Mouse (Mus musculus): ENCODE measurements around the gene Ralgds. TPM values are rescaled to one million over a fixed set of nuclear protein-coding genes. Genes with fewer than 3 reads are reported as not detected.
A peak's percentile ranks its signal among the peaks of the same experiment; 100 is the strongest.

Gene Ralgds
- polyA plus RNA-seq, 1 experiment from 2014 or later, result 21.1 TPM

DNA sequence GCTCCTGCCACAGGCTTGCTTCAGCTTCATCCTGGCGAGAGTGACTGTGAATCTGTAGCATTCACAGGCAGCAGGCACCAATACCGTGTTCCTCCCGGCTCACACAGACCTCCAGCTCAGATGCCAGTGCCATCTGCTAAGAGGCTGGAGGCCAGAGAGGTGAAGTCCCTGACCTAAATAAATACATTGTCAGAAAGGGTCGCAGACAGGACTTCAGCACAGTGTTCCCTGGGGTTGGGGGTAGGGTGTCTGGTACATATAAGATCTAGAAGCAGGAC lies 22.3 kb downstream of the Ralgds start:
- Histone ChIP-seq H3K4me2 (peak overlapping the region; percentile 87), H3K4me1 (replicated peaks) (peaks cover 76% of the 10 kb centered on the region), H3K9me3 (replicated peaks) (no peaks in the 10 kb centered on the region), H3K36me3 (no peaks in the 10 kb centered on the region), H3K27ac (ENCODE audit: poor library complexity, severe bottlenecking) (peak overlapping the region; percentile 79), H3K27me3 (replicated peaks) (no peaks in the 10 kb centered on the region), H3K4me3 (peak overlapping the region; percentile 11; the same call in 1 of the 2 replicates), H3K9ac (peak overlapping the region; percentile 9; the same call in 1 of the 2 replicates)
- WGBS, result 46% methylated on average over 4 of the region's 4 CpGs
- ATAC-seq (ENCODE audit: insufficient number of reproducible peaks, low FRiP score), result no peak

- Histone ChIP-seq H3K9ac (peak overlapping the region; percentile 9; the same call in 1 of the 2 replicates), H3K27me3 (replicated peaks) (no peaks in the 10 kb centered on the region), H3K27ac (ENCODE audit: poor library complexity, severe bottlenecking) (peak overlapping the region; percentile 79), H3K4me3 (no peak overlapping the region), H3K4me2 (peak overlapping the region; percentile 87), H3K4me1 (replicated peaks) (peaks cover 77% of the 10 kb centered on the region), H3K36me3 (0 out of 2 replicates have a peak, but pooled peaks cover under 1% of the 10 kb centered on the region), H3K9me3 (replicated peaks) (no peaks in the 10 kb centered on the region)
- ATAC-seq (ENCODE audit: insufficient number of reproducible peaks, low FRiP score), result no peak
- WGBS, result 47% methylated on average over 7 of the region's 7 CpGs
Measured at GRCm38 (mm10) chr2:28535650-28536049, 22.7 kb downstream of the Ralgds start.

DNA sequence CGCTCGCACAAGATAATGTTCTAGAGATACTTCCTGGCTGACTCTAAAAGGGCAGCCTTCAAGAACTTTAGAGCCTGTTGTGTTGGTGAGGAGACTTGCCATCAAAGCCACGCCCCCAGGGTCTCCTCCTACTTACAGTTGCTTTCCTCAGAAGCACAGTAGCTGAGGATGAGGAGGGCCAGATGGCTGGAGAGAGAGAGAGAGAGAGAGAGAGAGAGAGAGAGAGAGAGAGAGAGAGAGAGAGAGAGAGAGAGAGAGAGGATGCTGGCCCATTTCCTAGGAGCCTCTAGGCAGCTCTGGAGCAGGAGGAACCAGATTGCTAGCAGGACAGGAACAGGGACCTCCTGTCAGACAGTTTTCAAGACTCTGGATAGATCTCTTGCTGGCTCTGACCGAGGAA lies 23.2 kb downstream of the Ralgds start:
- Histone ChIP-seq H3K9me3 (replicated peaks) (no peaks in the 10 kb centered on the region), H3K27ac (ENCODE audit: poor library complexity, severe bottlenecking) (peak overlapping the region; percentile 79; the same call in 1 of the 2 replicates), H3K9ac (no peak overlapping the region), H3K4me3 (no peak overlapping the region), H3K4me2 (peak overlapping the region; percentile 87; the same call in 1 of the 2 replicates), H3K4me1 (replicated peaks) (peaks cover 77% of the 10 kb centered on the region), H3K27me3 (replicated peaks) (no peaks in the 10 kb centered on the region), H3K36me3 (0 out of 2 replicates have a peak, but pooled peaks cover 2% of the 10 kb centered on the region)
- 53% methylated on average over 4 of the region's 4 CpGs for WGBS
- no peak for ATAC-seq (ENCODE audit: insufficient number of reproducible peaks, low FRiP score)

DNA sequence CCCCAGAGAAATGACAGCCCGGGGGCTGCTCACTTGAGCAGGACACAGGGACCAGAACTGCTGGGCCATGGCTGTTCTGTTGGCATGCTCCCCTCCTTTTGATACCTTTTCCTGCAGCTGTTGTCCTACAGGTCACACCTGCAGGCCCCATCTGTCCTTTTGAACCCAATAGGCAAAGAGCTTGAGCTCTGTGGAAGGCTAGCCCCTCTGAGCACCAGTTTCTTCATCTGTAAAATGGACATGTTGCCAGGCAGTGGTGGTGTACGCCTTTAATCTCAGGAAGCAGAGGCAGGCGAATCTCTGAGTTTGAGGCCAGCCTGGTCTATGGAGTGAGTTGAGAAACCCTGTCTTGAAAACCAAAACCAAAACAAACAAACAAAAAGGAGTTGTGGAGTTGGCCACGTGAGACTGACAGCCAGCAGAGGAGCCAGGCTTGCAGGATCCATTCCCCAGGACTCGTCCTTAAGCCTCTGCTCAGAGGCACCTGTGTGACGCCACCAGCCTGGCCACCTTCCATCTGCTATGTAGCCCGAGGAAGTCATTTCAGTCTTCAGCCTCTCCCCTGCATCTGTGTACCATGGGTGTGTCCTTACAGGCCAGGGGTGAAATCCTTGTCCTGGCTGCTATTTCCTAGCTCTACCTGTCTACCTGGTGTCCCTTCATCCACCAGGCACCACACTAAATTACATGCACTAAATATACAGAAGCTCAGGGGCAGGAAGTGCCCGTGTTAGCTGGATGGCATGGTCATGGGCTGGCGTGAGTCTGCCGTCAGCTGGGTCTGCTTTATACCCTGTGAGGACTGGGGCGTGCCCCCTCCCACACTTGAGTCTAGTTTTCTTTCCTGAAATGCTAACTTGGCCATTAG lies 24.1 kb downstream of the Ralgds start:
- ATAC-seq (ENCODE audit: insufficient number of reproducible peaks, low FRiP score), result no peak
- no peak overlapping the region for H3K27ac ChIP-seq (ENCODE audit: poor library complexity, severe bottlenecking)
- H3K9ac ChIP-seq, result no peak overlapping the region
- no peak overlapping the region for H3K4me3 ChIP-seq
- no peaks in the 10 kb centered on the region for H3K9me3 ChIP-seq (replicated peaks)
- H3K27me3 ChIP-seq (replicated peaks), result no peaks in the 10 kb centered on the region
- peaks cover 6% of the 10 kb centered on the region for H3K36me3 ChIP-seq
- WGBS, result 80% methylated on average over 11 of the region's 11 CpGs
- peaks cover 72% of the 10 kb centered on the region for H3K4me1 ChIP-seq (replicated peaks)
- H3K4me2 ChIP-seq, result no peak overlapping the region

- no peak for ATAC-seq (ENCODE audit: insufficient number of reproducible peaks, low FRiP score)
- WGBS, result 64% methylated on average over 4 of the region's 4 CpGs
- peaks cover 66% of the 10 kb centered on the region for H3K4me1 ChIP-seq (replicated peaks)
Measured at GRCm38 (mm10) chr2:28537634-28537920, 24.7 kb downstream of the Ralgds start.

GRCm38 (mm10) chr2:28537995-28538816 lies 25.3 kb downstream of the Ralgds start:
- no peak for ATAC-seq (ENCODE audit: insufficient number of reproducible peaks, low FRiP score)
- no peak overlapping the region for H3K4me2 ChIP-seq
- H3K9ac ChIP-seq, result peak overlapping the region; percentile 24; the same call in 1 of the 2 replicates
- peaks cover 61% of the 10 kb centered on the region for H3K4me1 ChIP-seq (replicated peaks)
- no peaks in the 10 kb centered on the region for H3K27me3 ChIP-seq (replicated peaks)
- H3K4me3 ChIP-seq, result no peak overlapping the region
- WGBS, result 76% methylated on average over 8 of the region's 8 CpGs
- H3K27ac ChIP-seq (ENCODE audit: poor library complexity, severe bottlenecking), result no peak overlapping the region
- no peaks in the 10 kb centered on the region for H3K9me3 ChIP-seq (replicated peaks)
- peaks cover 18% of the 10 kb centered on the region for H3K36me3 ChIP-seq

More at GRCm38 (mm10) chr2:28537634-28537920, 24.7 kb downstream of the Ralgds start:
- Histone ChIP-seq H3K4me2 (no peak overlapping the region), H3K36me3 (peaks cover 12% of the 10 kb centered on the region), H3K4me3 (no peak overlapping the region), H3K9ac (no peak overlapping the region), H3K27ac (ENCODE audit: poor library complexity, severe bottlenecking) (no peak overlapping the region), H3K27me3 (replicated peaks) (no peaks in the 10 kb centered on the region), H3K9me3 (replicated peaks) (no peaks in the 10 kb centered on the region)

GRCm38 (mm10) chr2:28538817-28539128 lies 25.8 kb downstream of the Ralgds start:
- Histone ChIP-seq H3K9ac (peak overlapping the region; percentile 24; the same call in 1 of the 2 replicates), H3K4me2 (no peak overlapping the region), H3K36me3 (peaks cover 24% of the 10 kb centered on the region), H3K9me3 (replicated peaks) (no peaks in the 10 kb centered on the region), H3K27ac (ENCODE audit: poor library complexity, severe bottlenecking) (peak overlapping the region; percentile 20; the same call in 1 of the 2 replicates), H3K4me1 (replicated peaks) (peaks cover 57% of the 10 kb centered on the region), H3K4me3 (no peak overlapping the region), H3K27me3 (replicated peaks) (no peaks in the 10 kb centered on the region)
- no peak for ATAC-seq (ENCODE audit: insufficient number of reproducible peaks, low FRiP score)
- 50% methylated on average over 1 of the region's 1 CpGs for WGBS

DNA sequence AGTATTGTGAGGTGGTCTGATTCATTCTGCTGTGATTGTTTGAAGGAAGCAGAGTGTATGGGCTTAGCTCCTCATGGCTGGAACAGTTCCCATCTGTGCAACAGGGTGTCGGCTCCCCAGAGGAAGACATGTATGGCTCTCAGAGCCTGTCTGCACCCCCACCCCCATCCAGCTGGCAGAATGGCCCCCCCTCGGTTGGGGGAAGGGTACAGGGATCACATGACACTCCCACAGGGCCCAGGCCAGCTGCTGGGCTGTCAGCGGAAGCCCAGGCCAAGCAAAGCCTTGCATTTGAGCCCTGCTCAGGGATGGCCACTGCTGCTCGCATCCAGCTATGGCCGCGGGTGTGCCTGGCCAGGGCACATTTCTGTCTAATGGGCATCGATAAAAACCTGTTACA lies 26.3 kb downstream of the Ralgds start:
- Histone ChIP-seq H3K4me2 (no peak overlapping the region), H3K4me1 (replicated peaks) (peaks cover 53% of the 10 kb centered on the region), H3K36me3 (peaks cover 28% of the 10 kb centered on the region), H3K4me3 (no peak overlapping the region), H3K27ac (ENCODE audit: poor library complexity, severe bottlenecking) (peak overlapping the region; percentile 20; the same call in 1 of the 2 replicates), H3K9ac (peak overlapping the region; percentile 24), H3K27me3 (replicated peaks) (no peaks in the 10 kb centered on the region), H3K9me3 (replicated peaks) (no peaks in the 10 kb centered on the region)
- no peak for ATAC-seq (ENCODE audit: insufficient number of reproducible peaks, low FRiP score)
- 45% methylated on average over 7 of the region's 7 CpGs for WGBS

DNA sequence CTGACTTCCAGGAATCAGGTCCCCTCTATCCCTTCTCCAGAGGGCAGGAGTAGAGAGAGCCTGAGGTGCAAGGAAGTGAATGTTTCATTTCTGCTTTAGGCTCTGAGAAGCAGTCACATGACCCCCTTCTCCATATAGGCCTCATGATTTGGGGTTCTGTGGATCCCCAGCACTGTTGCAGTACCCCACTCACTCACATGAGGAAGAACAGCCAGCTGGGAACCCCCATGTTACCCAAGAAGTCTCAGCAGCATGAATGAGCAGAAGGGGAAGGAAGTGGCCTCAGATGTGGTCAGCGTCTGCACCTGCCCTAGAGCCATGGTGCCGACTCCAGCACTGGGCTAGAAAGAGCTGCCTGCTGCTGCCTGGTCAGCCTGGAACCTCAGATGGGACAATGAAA lies 27.0 kb downstream of the Ralgds start:
- 67% methylated on average over 2 of the region's 2 CpGs for WGBS
- Histone ChIP-seq H3K27me3 (replicated peaks) (no peaks in the 10 kb centered on the region), H3K4me1 (replicated peaks) (peaks cover 45% of the 10 kb centered on the region), H3K36me3 (peaks cover 36% of the 10 kb centered on the region), H3K27ac (ENCODE audit: poor library complexity, severe bottlenecking) (no peak overlapping the region), H3K9ac (peak overlapping the region; percentile 24; the same call in 1 of the 2 replicates), H3K4me3 (no peak overlapping the region), H3K9me3 (replicated peaks) (no peaks in the 10 kb centered on the region), H3K4me2 (no peak overlapping the region)
- no peak for ATAC-seq (ENCODE audit: insufficient number of reproducible peaks, low FRiP score)

DNA sequence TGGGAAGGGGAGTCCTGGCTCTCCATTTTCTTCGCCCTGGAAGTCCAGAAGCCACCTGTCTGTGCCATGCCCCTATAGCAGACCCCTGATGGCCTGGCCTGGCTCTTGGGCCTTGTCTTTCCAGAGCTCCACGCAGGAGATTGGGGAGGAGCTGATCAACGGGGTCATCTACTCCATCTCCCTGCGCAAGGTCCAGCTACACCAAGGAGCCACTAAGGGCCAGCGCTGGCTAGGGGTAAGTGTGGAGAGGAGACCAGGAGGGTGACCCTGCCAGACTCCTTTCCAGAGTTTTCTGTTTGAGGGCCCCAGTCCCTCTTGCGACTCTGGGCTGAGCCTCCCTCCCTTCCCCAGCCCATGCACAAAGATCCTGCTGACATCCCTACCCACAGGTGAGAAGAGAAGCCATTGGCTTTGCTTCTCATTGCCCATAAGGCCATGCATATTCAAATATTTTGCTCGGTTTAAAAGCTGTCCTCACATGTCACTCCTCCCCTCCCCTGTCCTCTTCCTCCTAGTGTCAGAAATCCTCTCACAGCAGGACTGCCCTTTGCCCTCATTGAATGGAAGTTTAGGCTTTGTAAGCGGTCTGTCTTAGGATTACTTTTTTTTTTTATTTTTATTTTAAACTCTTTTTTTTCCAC lies 27.8 kb downstream of the Ralgds start:
- peaks cover 44% of the 10 kb centered on the region for H3K36me3 ChIP-seq
- no peak overlapping the region for H3K9ac ChIP-seq
- WGBS, result 78% methylated on average over 8 of the region's 8 CpGs

GRCm38 (mm10) chr2:28543894-28544293 lies 31.0 kb downstream of the Ralgds start:
- Histone ChIP-seq H3K4me3 (no peak overlapping the region), H3K9me3 (replicated peaks) (no peaks in the 10 kb centered on the region), H3K36me3 (peaks cover 60% of the 10 kb centered on the region), H3K9ac (no peak overlapping the region), H3K27ac (ENCODE audit: poor library complexity, severe bottlenecking) (no peak overlapping the region), H3K4me2 (no peak overlapping the region), H3K27me3 (replicated peaks) (no peaks in the 10 kb centered on the region), H3K4me1 (replicated peaks) (peaks cover 14% of the 10 kb centered on the region)
- WGBS, result 81% methylated on average over 8 of the region's 8 CpGs
- no peak for ATAC-seq (ENCODE audit: insufficient number of reproducible peaks, low FRiP score)

More for the DNA sequence above, 27.8 kb downstream of the Ralgds start:
- no peak overlapping the region for H3K4me3 ChIP-seq
- no peaks in the 10 kb centered on the region for H3K27me3 ChIP-seq (replicated peaks)
- no peak for ATAC-seq (ENCODE audit: insufficient number of reproducible peaks, low FRiP score)
- H3K4me2 ChIP-seq, result no peak overlapping the region
- no peak overlapping the region for H3K27ac ChIP-seq (ENCODE audit: poor library complexity, severe bottlenecking)
- no peaks in the 10 kb centered on the region for H3K9me3 ChIP-seq (replicated peaks)
- peaks cover 38% of the 10 kb centered on the region for H3K4me1 ChIP-seq (replicated peaks)

Data from heart, embryonic 12.5 days (tissue).